Mouse (Mus musculus) embryonic stem cell, embryonic (primary cell): ENCODE measurements around the gene Gsk3b.

ENCODE experiments used
- CTCF ChIA-PET, 4 experiments: fragments of 300-600 bp in 2 of 4; fragments of 350-600 bp in 2 of 4; sonication (Branson Sonifier 250); formaldehyde crosslinking; loops; one replicate each; lab custom pipeline; 2022; ENCODE audit warnings: inconsistent platforms in 2 of 4; lab: Charles Lee
- POLR2A ChIA-PET, 4 experiments: fragments of 300-600 bp in 2 of 4; fragments of 350-600 bp in 2 of 4; sonication (Branson Sonifier 250); formaldehyde crosslinking; loops; one replicate each; lab custom pipeline; 2022; ENCODE audit warnings: antibody characterized with exemption in 4 of 4, inconsistent platforms in 1 of 4; lab: Charles Lee

Gsk3b gene

DNA sequence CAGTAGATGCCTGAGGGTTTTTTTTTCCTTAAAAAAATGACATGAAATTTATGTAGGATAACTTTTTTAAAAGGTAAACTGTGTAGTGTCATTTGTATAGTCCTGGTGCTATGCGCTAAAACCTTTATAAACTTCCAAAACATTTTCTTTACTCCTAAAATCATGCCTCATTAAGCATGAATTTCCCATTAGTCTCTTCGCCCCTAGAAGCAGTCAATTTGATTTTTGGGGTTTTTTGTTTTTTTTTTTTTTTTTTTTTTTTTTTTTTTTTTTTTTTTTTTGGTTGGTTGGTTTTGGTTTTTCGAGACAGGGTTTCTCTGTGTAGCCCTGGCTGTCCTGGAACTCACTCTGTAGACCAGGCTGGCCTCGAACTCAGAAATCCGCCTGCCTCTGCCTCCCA, 133.7 kb downstream of the Gsk3b start:
- POLR2A ChIA-PET = interaction anchor here in 1 of 4 experiments (1.0 kb wide), 1 partner anchor 133 kb away, joined by 4 read pairs; no protein-coding TSS in a partner anchor
- CTCF ChIA-PET = interaction anchor here in 1 of 4 experiments (0.6 kb wide), 1 partner anchor 25 kb away, joined by 3 read pairs; no protein-coding TSS in a partner anchor

DNA sequence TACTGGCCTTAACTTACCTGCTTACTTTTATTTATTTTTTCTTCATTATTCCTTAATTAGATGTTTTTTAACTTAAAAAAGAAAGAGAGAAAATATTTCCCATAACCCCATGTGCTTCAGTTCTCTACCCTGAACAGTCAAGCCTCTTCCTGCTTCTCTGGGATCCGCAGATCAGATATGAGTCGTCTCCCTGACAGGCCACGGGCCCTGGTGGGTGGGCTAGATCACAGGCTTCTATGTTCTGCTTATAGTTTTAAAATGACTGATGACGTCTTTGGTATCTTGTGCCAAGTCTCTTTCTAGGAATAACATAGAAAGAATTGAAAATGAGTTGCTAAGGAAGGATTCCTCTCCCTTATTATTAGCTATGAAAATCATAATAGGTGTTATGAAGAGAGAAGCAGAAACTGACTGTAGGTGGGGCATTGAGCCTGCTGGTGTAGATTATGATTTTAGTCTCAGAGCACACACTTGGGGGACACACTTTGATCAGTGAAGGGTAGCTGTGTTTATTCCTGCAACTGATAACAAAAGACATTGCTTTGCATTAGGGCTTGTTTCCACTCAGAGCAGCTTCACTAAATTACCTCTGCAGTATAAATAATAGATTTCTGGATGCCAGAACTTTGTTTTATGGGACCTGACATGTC, 148.3 kb downstream of the Gsk3b start:
- ChIA-PET CTCF (no interaction called here), POLR2A (no interaction called here)

DNA sequence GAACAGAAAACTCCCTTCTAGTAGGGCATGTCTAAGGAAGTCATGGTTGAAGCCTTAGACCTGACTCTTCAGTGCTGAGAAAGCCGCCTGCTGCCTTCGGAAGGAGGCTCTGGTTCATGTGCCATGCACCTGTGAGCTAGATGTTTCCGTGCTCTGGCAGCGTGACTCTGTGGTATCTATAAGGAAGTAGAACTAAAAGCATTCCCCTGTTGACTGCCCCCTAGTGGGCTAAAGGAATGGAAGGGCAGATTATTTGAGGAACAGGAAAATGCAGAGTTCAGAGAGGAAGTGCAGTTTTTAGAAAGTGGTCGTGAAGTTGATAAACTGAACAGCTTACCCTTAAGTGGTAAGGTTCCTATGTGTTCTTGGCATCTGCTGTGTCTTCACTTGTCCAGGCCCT, 150.9 kb downstream of the Gsk3b start:
- CTCF ChIA-PET = interaction anchor here (0.6 to 2.0 kb wide), 33 partner anchors 8 to 592 kb away, joined by 3 to 12 read pairs (median 4); partner anchors contain the start of genes Gsk3b (in 1 of the 4) and Timmdc1 (in 1 of the 4)
- POLR2A ChIA-PET = interaction anchor here in 2 of 4 experiments (0.8 to 2.4 kb wide), 11 partner anchors 9 to 283 kb away, joined by 3 to 9 read pairs (median 4); partner anchors contain the start of genes Gsk3b (in 1 of the 2) and Timmdc1 (in 1 of the 2)

- CTCF ChIA-PET = interaction anchor here (0.6 to 2.0 kb wide), 29 partner anchors 8 to 593 kb away, joined by 3 to 12 read pairs (median 4); partner anchors contain the start of gene Timmdc1 (in 1 of the 4)
- POLR2A ChIA-PET = interaction anchor here in 3 of 4 experiments (0.7 to 2.4 kb wide), 12 partner anchors 8 to 283 kb away, joined by 3 to 9 read pairs (median 4); partner anchors contain the start of genes Gsk3b (in 1 of the 3) and Timmdc1 (in 1 of the 3)
These were observed 151.4 kb downstream of the Gsk3b start for GRCm38 (mm10) chr16:38240167-38240566.

GRCm38 (mm10) chr16:38244111-38244510, 155.3 kb downstream of the Gsk3b start:
- ChIA-PET CTCF (interaction anchor here in 1 of 4 experiments (0.6 kb wide), 1 partner anchor 40 kb away, joined by 3 read pairs; no protein-coding TSS in a partner anchor), POLR2A (interaction anchor here in 1 of 4 experiments (0.6 kb wide), 1 partner anchor 616 kb away, joined by 4 read pairs; no protein-coding TSS in a partner anchor)

DNA sequence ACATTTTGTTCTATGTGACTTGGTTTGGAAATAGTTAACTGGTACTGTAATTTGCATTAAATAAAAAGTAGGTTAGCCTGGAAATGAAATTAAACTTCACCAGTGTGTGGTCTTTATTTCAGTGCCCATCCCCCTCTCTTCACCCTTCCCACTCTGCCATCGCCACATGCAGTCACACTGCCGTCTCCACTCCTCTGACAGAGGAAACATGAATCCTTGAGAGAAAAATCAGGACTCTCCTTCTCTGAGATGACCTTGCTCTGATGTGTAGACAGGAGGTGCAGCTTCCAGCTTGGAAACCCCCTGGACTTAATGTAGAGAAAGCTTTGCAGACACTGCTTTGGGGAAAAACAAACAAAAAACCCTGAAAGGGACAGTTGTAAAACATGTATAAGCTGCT, 156.6 kb downstream of the Gsk3b start:
- POLR2A ChIA-PET = interaction anchor here in 1 of 4 experiments (1.3 kb wide), 1 partner anchor 9 kb away, joined by 5 read pairs; no protein-coding TSS in a partner anchor
- CTCF ChIA-PET = no interaction called here

GRCm38 (mm10) chr16:38245849-38246585, 157.2 kb downstream of the Gsk3b start:
- POLR2A ChIA-PET = interaction anchor here in 2 of 4 experiments (0.5 to 1.3 kb wide), 3 partner anchors 8 to 716 kb away, joined by 3 to 5 read pairs (median 3); no protein-coding TSS in a partner anchor
- CTCF ChIA-PET = interaction anchor here in 1 of 4 experiments (1.0 kb wide), 1 partner anchor 75 kb away, joined by 4 read pairs; no protein-coding TSS in a partner anchor

GRCm38 (mm10) chr16:38248331-38248961, 159.6 kb downstream of the Gsk3b start:
- CTCF ChIA-PET = interaction anchor here (0.6 to 3.2 kb wide), 8 partner anchors 9 to 281 kb away, joined by 3 to 10 read pairs (median 5); no protein-coding TSS in a partner anchor
- POLR2A ChIA-PET = interaction anchor here in 3 of 4 experiments (0.6 to 2.3 kb wide), 16 partner anchors 8 to 380 kb away, joined by 3 to 9 read pairs (median 3); partner anchors contain the start of gene Gsk3b (in 2 of the 3)

DNA sequence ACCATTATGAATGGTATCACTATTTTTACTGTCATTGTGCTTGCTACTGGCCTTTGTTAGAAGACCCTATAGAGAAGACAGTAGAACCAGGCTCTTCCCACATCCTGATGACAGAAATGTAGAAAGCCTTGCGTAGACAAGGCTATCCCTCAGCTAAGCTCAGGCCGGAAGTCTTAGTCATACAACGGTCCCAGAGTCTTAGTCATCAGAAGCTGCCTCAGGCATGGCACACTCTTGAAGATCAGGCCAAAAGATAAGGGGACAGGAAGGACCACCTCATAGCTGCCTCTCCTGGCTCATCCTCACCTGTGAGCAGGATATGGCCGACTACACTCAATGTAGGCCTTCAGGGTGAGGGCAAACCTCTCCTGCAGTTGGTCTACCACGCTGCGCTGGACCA, 161.7 kb downstream of the Gsk3b start:
- ChIA-PET POLR2A (interaction anchor here in 1 of 4 experiments (0.6 to 2.3 kb wide), 5 partner anchors 10 to 86 kb away, joined by 3 to 9 read pairs (median 3); no protein-coding TSS in a partner anchor), CTCF (interaction anchor here in 1 of 4 experiments (3.2 kb wide), 1 partner anchor 11 kb away, joined by 9 read pairs; no protein-coding TSS in a partner anchor)

DNA sequence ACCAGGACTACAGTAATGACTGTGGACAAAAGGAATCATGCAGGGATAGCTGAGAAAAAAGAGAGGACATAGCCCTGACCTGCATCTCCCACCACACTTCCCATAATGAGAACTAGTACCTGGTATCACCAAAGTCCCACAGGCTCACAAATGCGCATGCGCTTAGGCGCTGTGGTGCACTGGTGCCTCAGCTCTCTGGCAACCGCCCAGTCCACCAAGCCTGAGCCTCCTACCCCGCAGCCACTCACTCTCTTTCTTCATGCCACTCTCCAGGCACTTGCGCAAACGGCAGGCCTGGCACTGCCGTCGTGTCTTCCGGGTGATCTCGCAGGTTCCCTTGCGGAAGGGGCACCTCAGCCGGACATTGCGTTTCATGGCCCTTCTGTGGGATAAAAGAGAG, 165.2 kb downstream of the Gsk3b start:
- POLR2A ChIA-PET = interaction anchor here in 3 of 4 experiments (0.9 to 2.2 kb wide), 15 partner anchors 8 to 279 kb away, joined by 3 to 12 read pairs (median 4); partner anchors contain the start of genes Gsk3b (in 1 of the 3) and Timmdc1 (in 1 of the 3)
- CTCF ChIA-PET = interaction anchor here in 1 of 4 experiments (0.7 to 2.5 kb wide), 5 partner anchors 14 to 259 kb away, joined by 3 to 12 read pairs (median 4); no protein-coding TSS in a partner anchor

- ChIA-PET CTCF (interaction anchor here in 2 of 4 experiments (0.6 to 2.5 kb wide), 7 partner anchors 15 to 457 kb away, joined by 3 to 12 read pairs (median 3); no protein-coding TSS in a partner anchor), POLR2A (interaction anchor here in 3 of 4 experiments (1.2 to 2.2 kb wide), 6 partner anchors 9 to 280 kb away, joined by 3 to 5 read pairs (median 4); no protein-coding TSS in a partner anchor)
These were observed 166.3 kb downstream of the Gsk3b start for GRCm38 (mm10) chr16:38255107-38255506.

DNA sequence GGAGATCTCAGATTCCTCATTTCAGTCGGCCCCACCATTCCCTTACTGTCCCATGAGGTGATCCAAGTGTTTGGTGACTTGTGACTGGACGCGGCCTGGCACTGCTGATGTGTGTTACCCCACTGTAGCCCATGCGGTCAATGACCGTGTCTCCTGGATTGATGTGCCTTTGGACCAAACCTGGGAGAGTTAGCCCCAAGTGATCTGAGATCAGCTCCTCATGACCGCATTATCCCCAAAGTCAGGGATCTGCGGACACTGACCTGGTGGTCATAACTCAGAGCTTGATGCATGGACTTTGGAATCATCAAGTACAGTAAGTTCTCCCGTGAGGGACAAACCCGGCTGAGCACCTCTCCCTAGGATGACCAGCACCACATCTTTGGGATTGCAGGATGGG, 167.1 kb downstream of the Gsk3b start:
- CTCF ChIA-PET = interaction anchor here in 3 of 4 experiments (0.5 to 1.4 kb wide), 5 partner anchors 15 to 261 kb away, joined by 3 to 6 read pairs (median 4); no protein-coding TSS in a partner anchor
- POLR2A ChIA-PET = interaction anchor here (0.6 to 2.2 kb wide), 4 partner anchors 85 to 332 kb away, joined by 3 to 5 read pairs (median 4); no protein-coding TSS in a partner anchor

GRCm38 (mm10) chr16:38271601-38272000, 182.8 kb downstream of the Gsk3b start:
- CTCF ChIA-PET = no interaction called here
- POLR2A ChIA-PET = interaction anchor here in 1 of 4 experiments (1.3 to 2.3 kb wide), 3 partner anchors 13 to 36 kb away, joined by 4 to 6 read pairs (median 4); no protein-coding TSS in a partner anchor

GRCm38 (mm10) chr16:38272483-38272882, 183.7 kb downstream of the Gsk3b start:
- ChIA-PET CTCF (no interaction called here), POLR2A (interaction anchor here in 1 of 4 experiments (1.3 to 2.3 kb wide), 3 partner anchors 13 to 35 kb away, joined by 4 to 6 read pairs (median 4); no protein-coding TSS in a partner anchor)

- ChIA-PET POLR2A (no interaction called here), CTCF (no interaction called here)
These were observed 185.9 kb downstream of the Gsk3b start for GRCm38 (mm10) chr16:38274737-38275136.

DNA sequence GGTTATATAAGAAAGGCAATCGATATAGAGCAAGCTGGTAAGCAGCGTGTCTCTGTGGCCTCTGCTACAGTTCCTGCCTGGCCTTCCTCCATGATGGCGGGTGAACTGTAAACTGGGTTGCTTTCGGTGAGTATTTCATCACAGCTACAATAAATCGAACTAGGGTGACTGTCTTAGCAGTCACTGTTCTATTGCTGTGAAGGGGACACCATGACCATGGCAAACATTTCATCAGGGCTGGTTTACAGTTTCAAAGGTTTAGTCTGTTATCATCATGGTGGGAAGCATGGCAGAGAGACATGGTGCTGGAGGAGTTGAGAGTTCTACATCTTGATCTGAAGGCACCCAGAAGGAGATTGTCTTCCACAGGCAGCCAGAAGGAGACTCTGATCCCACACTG, 191.0 kb downstream of the Gsk3b start:
- POLR2A ChIA-PET = no interaction called here

GRCm38 (mm10) chr16:38280951-38281350, 192.2 kb downstream of the Gsk3b start:
- POLR2A ChIA-PET = no interaction called here
- CTCF ChIA-PET = interaction anchor here in 1 of 4 experiments (1.2 kb wide), 1 partner anchor 136 kb away, joined by 3 read pairs; no protein-coding TSS in a partner anchor

More for the DNA sequence above, 191.0 kb downstream of the Gsk3b start:
- CTCF ChIA-PET = no interaction called here
